20 mouse cellular contexts compared by ENCODE assay signal in genomic region chr14:97998584-97998983, GRCm38 (mm10).
"Had no signal": no experiment of that assay in that cellular context is flagged by ENCODE, and none has a peak within 500 bp of the region (broad histone marks: within the 10 kb centered on the region; RNA-seq: fewer than 3 reads in every experiment).

No protein-coding gene starts in this region.

- H3K4me1 ChIP-seq: megakaryocyte, embryonic 14.5 days; midbrain, embryonic 13.5 days; midbrain, embryonic 15.5 days; neural tube, embryonic 12.5 days had no signal

- H3K4me3 ChIP-seq: lung, embryonic 15.5 days; megakaryocyte, embryonic 14.5 days; midbrain, embryonic 13.5 days; midbrain, embryonic 15.5 days; neural tube, embryonic 12.5 days had no signal

- H3K36me3 ChIP-seq: lung, embryonic 15.5 days; midbrain, embryonic 13.5 days; midbrain, embryonic 15.5 days; neural tube, embryonic 12.5 days had no signal

- H3K27me3 ChIP-seq: lung, embryonic 15.5 days; megakaryocyte, embryonic 14.5 days; midbrain, embryonic 13.5 days; midbrain, embryonic 15.5 days; neural tube, embryonic 12.5 days had no signal

- H3K9me3 ChIP-seq: lung, embryonic 15.5 days; megakaryocyte, embryonic 14.5 days; midbrain, embryonic 13.5 days; midbrain, embryonic 15.5 days; neural tube, embryonic 12.5 days had no signal

- H3K9ac ChIP-seq: liver, postnatal 0 days; lung, embryonic 15.5 days; midbrain, embryonic 13.5 days; midbrain, embryonic 15.5 days; neural tube, embryonic 12.5 days had no signal

- H3K4me2 ChIP-seq: lung, embryonic 15.5 days; midbrain, embryonic 11.5 days; midbrain, embryonic 13.5 days; midbrain, embryonic 15.5 days; neural tube, embryonic 12.5 days had no signal

- ATAC-seq: liver, postnatal 0 days; lung, postnatal 0 days; midbrain, embryonic 13.5 days; midbrain, embryonic 15.5 days had no signal

- DNase-seq: liver, postnatal 0 days; lung, adult 2 months; lung, postnatal 14 days; lung, postnatal 36 days; retina, postnatal 1 day; right cerebral cortex, adult 18-20 months; right cerebral cortex, postnatal 25 days; right cerebral cortex, postnatal 4 days; spleen, adult 18-20 months; thymus, adult 2 months; thymus, postnatal 25 days; thymus, postnatal 4 days had no signal

- H3K27ac ChIP-seq: lung, embryonic 15.5 days; macrophage; midbrain, embryonic 13.5 days; midbrain, embryonic 15.5 days; neural tube, embryonic 12.5 days had no signal
